Mouse (Mus musculus) midbrain, postnatal 0 days (tissue): ENCODE results near the gene Rnf150. TPM values are rescaled to one million over a fixed set of nuclear protein-coding genes. Genes with fewer than 3 reads are reported as not detected.

ENCODE experiments used
- ATAC-seq: fragments of 200-750 bp; cut with Nextera tagmentation; 2 replicates; pipeline ENCODE4 v1.8.0; 2017; ENCODE audit warnings: moderate number of reproducible peaks, mild to moderate bottlenecking, moderate TSS enrichment, moderate library complexity; ENCODE audit not compliant: low FRiP score
- DNase-seq: peaks from one replicate; pipeline ENCODE4 v3.0.0-alpha.2; 2015; ENCODE audit warnings: low spot score
- H3K27ac ChIP-seq: fragments of 300-500 bp; sonication (generic); 2 replicates; pipeline ENCODE4 v1.5.1; 2014; ENCODE audit warnings: low read depth, mild to moderate bottlenecking, low read length, mixed read lengths
- H3K27me3 ChIP-seq: fragments of 300-500 bp; sonication (generic); 2 replicates; pipeline ENCODE4 v1.6.1; 2014; ENCODE audit warnings: low read length, control low read depth, mixed read lengths; ENCODE audit not compliant: insufficient read depth
- H3K36me3 ChIP-seq: fragments of 300-500 bp; sonication (generic); 2 replicates; pipeline ENCODE4 v1.6.1; 2014; ENCODE audit warnings: low read length, control low read depth, mixed read lengths; ENCODE audit not compliant: insufficient read depth
- H3K4me1 ChIP-seq: fragments of 300-500 bp; sonication (generic); 2 replicates; pipeline ENCODE4 v1.6.1; 2014; ENCODE audit warnings: mild to moderate bottlenecking, control low read depth, antibody characterized with exemption, low read length, mixed read lengths; ENCODE audit not compliant: insufficient read depth
- H3K4me2 ChIP-seq: fragments of 300-500 bp; sonication (generic); 2 replicates; pipeline ENCODE4 v1.6.1; 2014; ENCODE audit warnings: low read depth, mild to moderate bottlenecking, low read length, mixed read lengths; ENCODE audit not compliant: poor library complexity, severe bottlenecking
- H3K4me3 ChIP-seq: fragments of 300-500 bp; sonication (generic); 2 replicates; pipeline ENCODE4 v1.5.1; 2014; ENCODE audit warnings: low read depth, mild to moderate bottlenecking, low read length, moderate library complexity
- H3K9ac ChIP-seq: fragments of 300-500 bp; sonication (generic); replicated peaks from 2 replicates; pipeline ENCODE4 v1.6.1; 2014; ENCODE audit warnings: mild to moderate bottlenecking, low read length, moderate library complexity, mixed read lengths; ENCODE audit not compliant: poor library complexity, severe bottlenecking
- H3K9me3 ChIP-seq: fragments of 300-500 bp; sonication (generic); 2 replicates; pipeline ENCODE4 v1.6.1; 2016; ENCODE audit warnings: low read length, control low read depth
- CTCF ChIP-seq: IDR thresholded peaks from 2 replicates; pipeline ENCODE4 v1.5.1; 2016; ENCODE audit warnings: antibody characterized with exemption, mild to moderate bottlenecking
- WGBS: fragments of 180-500 bp; shearing (Covaris S2); extraction: QIAGEN DNeasy Blood & Tissue Kit; methylation state at CpG from one replicate; pipeline ENCODE4 v1.1.7; 2014; 5-methylcytosine and 5-hydroxymethylcytosine counted together
- polyA plus RNA-seq: library from polyadenylated mRNA; unstranded; fragments of >200 nt; fragmentation: Nextera tagmentation; extraction: Ambion mirVana; gene quantifications from 2 replicates; pipeline ENCODE4 v1.2.1, GENCODE M21; 2015
- total RNA-seq: library from RNA; depleted of rRNA; stranded (reverse); fragments of >200 nt; gene quantifications from 2 replicates; pipeline ENCODE4 v1.2.3, GENCODE M21; 2014

The Rnf150 gene
- total and polyA plus RNA-seq, 2 experiments from 2014 or later, result 1.9 to 12.6 TPM

GRCm38 (mm10) chr8:83061257-83061656 lies 198.1 kb downstream of the Rnf150 start:
- DNase-seq (no peak), ATAC-seq (no peak)
- H3K4me3 ChIP-seq, result no peak overlapping the region
- H3K9me3 ChIP-seq, result no peaks in the 10 kb centered on the region
- H3K27ac ChIP-seq, result no peak overlapping the region
- H3K9ac ChIP-seq, result no peak overlapping the region
- no peak overlapping the region for H3K4me2 ChIP-seq
- H3K4me1 ChIP-seq, result no peaks in the 10 kb centered on the region
- no peaks in the 10 kb centered on the region for H3K36me3 ChIP-seq
- TF ChIP-seq CTCF, result no peak
- 78% methylated on average over 5 of the region's 5 CpGs for WGBS
- no peaks in the 10 kb centered on the region for H3K27me3 ChIP-seq

DNA sequence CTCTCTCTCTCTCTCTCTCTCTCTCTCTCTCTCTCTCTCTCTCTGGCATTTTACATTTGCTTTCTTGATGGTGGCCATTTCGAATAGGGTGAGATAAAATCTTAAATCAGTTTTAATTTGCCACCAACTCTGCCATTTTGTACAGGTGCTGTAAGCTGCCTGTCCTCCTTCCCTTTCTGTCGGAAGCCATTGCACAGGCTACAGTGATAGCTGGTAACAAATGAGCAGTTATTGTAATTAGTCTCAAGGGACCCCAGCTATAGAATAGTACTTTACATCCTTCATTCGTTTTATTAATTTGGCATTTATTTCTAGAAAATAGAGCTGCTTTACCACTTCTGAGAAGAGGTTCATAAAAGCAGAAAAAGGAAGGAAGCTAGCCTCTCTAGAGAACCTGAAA lies 198.7 kb downstream of the Rnf150 start:
- no peak overlapping the region for H3K4me2 ChIP-seq
- no peaks in the 10 kb centered on the region for H3K27me3 ChIP-seq
- H3K4me1 ChIP-seq, result no peaks in the 10 kb centered on the region
- H3K4me3 ChIP-seq, result no peak overlapping the region
- no peak overlapping the region for H3K9ac ChIP-seq
- 81% methylated on average over 3 of the region's 3 CpGs for WGBS
- H3K9me3 ChIP-seq, result no peaks in the 10 kb centered on the region
- no peak for TF ChIP-seq CTCF
- DNase-seq, result no peak
- no peak for ATAC-seq
- no peaks in the 10 kb centered on the region for H3K36me3 ChIP-seq
- no peak overlapping the region for H3K27ac ChIP-seq

GRCm38 (mm10) chr8:83062276-83062675 lies 199.1 kb downstream of the Rnf150 start:
- DNase-seq (no peak), ATAC-seq (no peak)
- Histone ChIP-seq H3K36me3 (no peaks in the 10 kb centered on the region), H3K9ac (no peak overlapping the region), H3K4me3 (no peak overlapping the region), H3K4me2 (no peak overlapping the region), H3K27me3 (no peaks in the 10 kb centered on the region), H3K4me1 (no peaks in the 10 kb centered on the region), H3K27ac (no peak overlapping the region), H3K9me3 (no peaks in the 10 kb centered on the region)
- TF ChIP-seq CTCF, result no peak
- WGBS, result 80% methylated on average over 5 of the region's 5 CpGs

GRCm38 (mm10) chr8:83064096-83064495 lies 200.9 kb downstream of the Rnf150 start:
- no peaks in the 10 kb centered on the region for H3K9me3 ChIP-seq
- ATAC-seq (no peak), DNase-seq (no peak)
- H3K36me3 ChIP-seq, result no peaks in the 10 kb centered on the region
- H3K27me3 ChIP-seq, result no peaks in the 10 kb centered on the region
- H3K4me1 ChIP-seq, result no peaks in the 10 kb centered on the region
- H3K9ac ChIP-seq, result no peak overlapping the region
- H3K4me3 ChIP-seq, result no peak overlapping the region
- H3K27ac ChIP-seq, result no peak overlapping the region
- WGBS, result 91% methylated on average over 6 of the region's 6 CpGs
- no peak overlapping the region for H3K4me2 ChIP-seq
- TF ChIP-seq CTCF, result no peak

GRCm38 (mm10) chr8:83066076-83066475 lies 202.9 kb downstream of the Rnf150 start:
- H3K36me3 ChIP-seq, result no peaks in the 10 kb centered on the region
- no peaks in the 10 kb centered on the region for H3K27me3 ChIP-seq
- no peak overlapping the region for H3K4me2 ChIP-seq
- H3K9me3 ChIP-seq, result no peaks in the 10 kb centered on the region
- H3K4me3 ChIP-seq, result no peak overlapping the region
- ATAC-seq, result no peak
- 86% methylated on average over 6 of the region's 6 CpGs for WGBS
- TF ChIP-seq CTCF, result no peak
- no peaks in the 10 kb centered on the region for H3K4me1 ChIP-seq
- no peak for DNase-seq
- no peak overlapping the region for H3K27ac ChIP-seq
- H3K9ac ChIP-seq, result no peak overlapping the region

- no peaks in the 10 kb centered on the region for H3K9me3 ChIP-seq
- no peak overlapping the region for H3K4me3 ChIP-seq
- no peak for ATAC-seq
- DNase-seq, result no peak
- H3K4me2 ChIP-seq, result no peak overlapping the region
- 78% methylated on average over 3 of the region's 3 CpGs for WGBS
- no peak for TF ChIP-seq CTCF
- no peak overlapping the region for H3K9ac ChIP-seq
- no peaks in the 10 kb centered on the region for H3K27me3 ChIP-seq
- no peak overlapping the region for H3K27ac ChIP-seq
- no peaks in the 10 kb centered on the region for H3K36me3 ChIP-seq
- no peaks in the 10 kb centered on the region for H3K4me1 ChIP-seq
These were observed 203.7 kb downstream of the Rnf150 start for GRCm38 (mm10) chr8:83066846-83067245.
